Mouse (Mus musculus): ENCODE data around the gene Rnh1. TPM values are rescaled to one million over a fixed set of nuclear protein-coding genes. Genes with fewer than 3 reads are reported as not detected.

Rnh1 gene
- polyA plus RNA-seq (2012; rRNA removed), result 146 and 149 TPM in 2 replicates

- WGBS, result under 1% methylated on average over 55 of the region's 55 CpGs
- DNase-seq (ENCODE audit: low read depth, low spot score), result peak; percentile 72
These were observed at the start of gene Rnh1 for GRCm38 (mm10) chr7:141172116-141173006. Gene Rnh1, minus strand, starts transcription at chr7:141172857.

- DNase-seq (ENCODE audit: low read depth, low spot score), result no peak
- WGBS, result 4% methylated on average over 8 of the region's 8 CpGs
These were observed 49.4 kb upstream of the Rnh1 start for GRCm38 (mm10) chr7:141222126-141222467.

- WGBS, result 10% methylated on average over 44 of the region's 44 CpGs
- DNase-seq (ENCODE audit: low read depth, low spot score), result peak; percentile 95
These were observed 48.8 kb upstream of the Rnh1 start for GRCm38 (mm10) chr7:141221249-141222125.

GRCm38 (mm10) chr7:141220377-141220776 is 47.7 kb upstream of the Rnh1 start:
- DNase-seq (ENCODE audit: low read depth, low spot score), result no peak
- 45% methylated on average over 1 of the region's 1 CpGs for WGBS

GRCm38 (mm10) chr7:141219558-141220099 is 47.0 kb upstream of the Rnh1 start:
- no peak for DNase-seq (ENCODE audit: low read depth, low spot score)
- 47% methylated on average over 1 of the region's 1 CpGs for WGBS

GRCm38 (mm10) chr7:141218557-141219133 is 46.0 kb upstream of the Rnh1 start:
- 41% methylated on average over 5 of the region's 5 CpGs for WGBS
- no peak for DNase-seq (ENCODE audit: low read depth, low spot score)

- WGBS, result 42% methylated on average over 3 of the region's 3 CpGs
- DNase-seq (ENCODE audit: low read depth, low spot score), result no peak
These were observed 45.5 kb upstream of the Rnh1 start for GRCm38 (mm10) chr7:141218141-141218540.

GRCm38 (mm10) chr7:141217343-141218013 is 44.8 kb upstream of the Rnh1 start:
- 77% methylated on average over 17 of the region's 17 CpGs for WGBS
- no peak for DNase-seq (ENCODE audit: low read depth, low spot score)

- 43% methylated on average over 11 of the region's 11 CpGs for WGBS
- no peak for DNase-seq (ENCODE audit: low read depth, low spot score)
These were observed 44.2 kb upstream of the Rnh1 start for GRCm38 (mm10) chr7:141216894-141217293.

GRCm38 (mm10) chr7:141215880-141216733 is 43.5 kb upstream of the Rnh1 start:
- peak; percentile 97 for DNase-seq (ENCODE audit: low read depth, low spot score)
- 1% methylated on average over 42 of the region's 42 CpGs for WGBS

GRCm38 (mm10) chr7:141215101-141215879 is 42.6 kb upstream of the Rnh1 start, which contains the start of gene Rassf7:
Gene Rassf7, plus strand, starts transcription at chr7:141215860.
- DNase-seq (ENCODE audit: low read depth, low spot score), result peak; percentile 95
- WGBS, result 2% methylated on average over 41 of the region's 41 CpGs

GRCm38 (mm10) chr7:141214310-141214709 is 41.7 kb upstream of the Rnh1 start:
- 68% methylated on average over 3 of the region's 3 CpGs for WGBS
- DNase-seq (ENCODE audit: low read depth, low spot score), result no peak

GRCm38 (mm10) chr7:141213605-141214235 is 41.1 kb upstream of the Rnh1 start, which contains the start of gene Lmntd2:
Gene Lmntd2, minus strand, starts transcription at chr7:141214080.
- 86% methylated on average over 11 of the region's 11 CpGs for WGBS
- DNase-seq (ENCODE audit: low read depth, low spot score), result no peak

- no peak for DNase-seq (ENCODE audit: low read depth, low spot score)
- WGBS, result 74% methylated on average over 3 of the region's 3 CpGs
These were observed 40.5 kb upstream of the Rnh1 start for GRCm38 (mm10) chr7:141213133-141213532.

GRCm38 (mm10) chr7:141210606-141211131 is 38.0 kb upstream of the Rnh1 start:
- no peak for DNase-seq (ENCODE audit: low read depth, low spot score)
- 83% methylated on average over 14 of the region's 14 CpGs for WGBS

GRCm38 (mm10) chr7:141210137-141210536 is 37.5 kb upstream of the Rnh1 start:
- 82% methylated on average over 12 of the region's 12 CpGs for WGBS
- DNase-seq (ENCODE audit: low read depth, low spot score), result no peak

GRCm38 (mm10) chr7:141209526-141209925 is 36.9 kb upstream of the Rnh1 start:
- no peak for DNase-seq (ENCODE audit: low read depth, low spot score)
- WGBS, result 73% methylated on average over 3 of the region's 3 CpGs
